Mouse (Mus musculus) megakaryocyte progenitor cell, adult 5-6 weeks (primary cell): ENCODE data around the gene Dpf1. TPM values are rescaled to one million over a fixed set of nuclear protein-coding genes. Genes with fewer than 3 reads are reported as not detected.

Source experiments
- ATAC-seq: replicated peaks from 2 replicates; pipeline ENCODE4 v1.8.0; 2016; ENCODE audit warnings: mild to moderate bottlenecking, moderate TSS enrichment, inconsistent platforms; ENCODE audit not compliant: poor library complexity
- total RNA-seq, 2 experiments: library from RNA; stranded (forward) in 1 of 2; stranded (reverse) in 1 of 2; fragments of 157-497, 149-512 nt in 1 of 2; fragments of 200-1000 nt in 1 of 2; gene quantifications; 2 replicates each; pipeline versions ENCODE4 v1.2.3 to v1.2.4; 2015 to 2017

The Dpf1 gene
- total RNA-seq, 2 experiments from 2014 or later: 0.05 TPM; not detected in 1

GRCm38 (mm10) chr7:29338351-29338919, 34.7 kb downstream of the Dpf1 start:
- ATAC-seq: 0 out of 2 replicates have a peak, but pooled peaks have one; percentile 7

GRCm38 (mm10) chr7:29338984-29339679, 35.4 kb downstream of the Dpf1 start:
- peak; percentile 79 for ATAC-seq

GRCm38 (mm10) chr7:29340247-29340646, 36.5 kb downstream of the Dpf1 start:
- no peak for ATAC-seq

GRCm38 (mm10) chr7:29340838-29341237, 37.1 kb downstream of the Dpf1 start:
- ATAC-seq: no peak

GRCm38 (mm10) chr7:29341722-29342121, 38.0 kb downstream of the Dpf1 start:
- no peak for ATAC-seq

GRCm38 (mm10) chr7:29342489-29343092, 38.8 kb downstream of the Dpf1 start:
- peak; percentile 49 for ATAC-seq

- ATAC-seq: no peak
Observed at GRCm38 (mm10) chr7:29343746-29344145, 40.0 kb downstream of the Dpf1 start.

- no peak for ATAC-seq
Observed at GRCm38 (mm10) chr7:29345534-29345933, 41.8 kb downstream of the Dpf1 start.

- ATAC-seq: no peak
Observed at GRCm38 (mm10) chr7:29346212-29346611, 42.5 kb downstream of the Dpf1 start.

GRCm38 (mm10) chr7:29350489-29350888, 46.7 kb downstream of the Dpf1 start:
- peak; percentile 49; the same call in 1 of the 2 replicates for ATAC-seq

GRCm38 (mm10) chr7:29352246-29352645, 48.5 kb downstream of the Dpf1 start:
- no peak for ATAC-seq

- ATAC-seq: peak; percentile 44; the same call in 1 of the 2 replicates
Observed at GRCm38 (mm10) chr7:29354161-29354560, 50.4 kb downstream of the Dpf1 start.

- ATAC-seq: no peak
Observed at GRCm38 (mm10) chr7:29355406-29355805, 51.7 kb downstream of the Dpf1 start.

GRCm38 (mm10) chr7:29361497-29361896, 57.7 kb downstream of the Dpf1 start:
- no peak for ATAC-seq

GRCm38 (mm10) chr7:29364052-29364451, 60.3 kb downstream of the Dpf1 start:
- peak; percentile 88 for ATAC-seq

- ATAC-seq: no peak
Observed at GRCm38 (mm10) chr7:29367166-29368003, 63.6 kb downstream of the Dpf1 start.

Other genes with a start within 250 kb of the Dpf1 start
- gene Ryr1, start 178.8 kb upstream of the Dpf1 start, total RNA-seq (2015): 0.24 and 1.1 TPM in 2 replicates
- 0.12 and 0.44 TPM in 2 replicates for gene Ryr1, start 178.8 kb upstream of the Dpf1 start, total RNA-seq (2017)
- gene Rasgrp4, start 169.1 kb upstream of the Dpf1 start, total RNA-seq (2015): 1.8 and 3.3 TPM in 2 replicates
- gene Rasgrp4, start 169.1 kb upstream of the Dpf1 start, total RNA-seq (2017): 1.5 and 7.2 TPM in 2 replicates
- 19.4 and 24.1 TPM in 2 replicates for gene Fam98c, start 147.7 kb upstream of the Dpf1 start, total RNA-seq (2015)
- gene Fam98c, start 147.7 kb upstream of the Dpf1 start, total RNA-seq (2017): 22.6 and 23.4 TPM in 2 replicates
- gene Ggn, start 133.7 kb upstream of the Dpf1 start, total RNA-seq (2015): 0.76 and 1.2 TPM in 2 replicates
- 0.17 and 0.47 TPM in 2 replicates for gene Ggn, start 133.7 kb upstream of the Dpf1 start, total RNA-seq (2017)
- gene Spred3, start 133.5 kb upstream of the Dpf1 start, total RNA-seq (2015): 0.56 and 2.3 TPM in 2 replicates
- 0.91 and 2.4 TPM in 2 replicates for gene Spred3, start 133.5 kb upstream of the Dpf1 start, total RNA-seq (2017)
- gene Psmd8, start 123.2 kb upstream of the Dpf1 start, total RNA-seq (2015): 169 and 191 TPM in 2 replicates
- 160 and 176 TPM in 2 replicates for gene Psmd8, start 123.2 kb upstream of the Dpf1 start, total RNA-seq (2017)
- gene Catsperg1, start 89.9 kb upstream of the Dpf1 start, total RNA-seq (2015): 1.1 TPM in 1 of 2 replicates, not detected in the other
- 0.20 and 0.50 TPM in 2 replicates for gene Catsperg1, start 89.9 kb upstream of the Dpf1 start, total RNA-seq (2017)
- 4.2 and 5.8 TPM in 2 replicates for gene Kcnk6, start 71.4 kb upstream of the Dpf1 start, total RNA-seq (2015)
- 8.0 and 9.3 TPM in 2 replicates for gene Kcnk6, start 71.4 kb upstream of the Dpf1 start, total RNA-seq (2017)
- gene Yif1b, start 65.6 kb upstream of the Dpf1 start, total RNA-seq (2015): 75.8 and 77.8 TPM in 2 replicates
- gene Yif1b, start 65.6 kb upstream of the Dpf1 start, total RNA-seq (2017): 28.2 and 34.1 TPM in 2 replicates
- 0.20 TPM in 1 of 2 replicates, not detected in the other for gene 2200002D01Rik, start 55.5 kb upstream of the Dpf1 start, total RNA-seq (2015)
- 1.4 TPM in 1 of 2 replicates, not detected in the other for gene 2200002D01Rik, start 55.5 kb upstream of the Dpf1 start, total RNA-seq (2017)
- gene Spint2, start 22.0 kb upstream of the Dpf1 start, total RNA-seq (2015): 60.8 and 62.8 TPM in 2 replicates
- 21.2 and 34.1 TPM in 2 replicates for gene Spint2, start 22.0 kb upstream of the Dpf1 start, total RNA-seq (2017)
- gene Ppp1r14a, start 14.6 kb upstream of the Dpf1 start, total RNA-seq (2015): not detected in 2 replicates
- 1.1 TPM in 1 of 2 replicates, not detected in the other for gene Ppp1r14a, start 14.6 kb upstream of the Dpf1 start, total RNA-seq (2017)
- gene Sipa1l3, start 214.7 kb downstream of the Dpf1 start, total RNA-seq (2015): 28.2 and 34.2 TPM in 2 replicates
- gene Sipa1l3, start 214.7 kb downstream of the Dpf1 start, total RNA-seq (2017): 5.4 and 8.3 TPM in 2 replicates